16 mouse cellular contexts compared by ENCODE assay signal in genomic region chr5:71964876-71965432, GRCm38 (mm10).
"Had no signal": no experiment of that assay in that cellular context is flagged by ENCODE, and none has a peak within 500 bp of the region (broad histone marks: within the 10 kb centered on the region; RNA-seq: fewer than 3 reads in every experiment).

No protein-coding gene starts in this region.

- H3K36me3 ChIP-seq: limb, embryonic 12.5 days; liver, embryonic 13.5 days; lung, embryonic 15.5 days; midbrain, embryonic 15.5 days; stomach, embryonic 15.5 days had no signal

- ATAC-seq: liver, postnatal 0 days; midbrain, embryonic 15.5 days had no signal

- H3K9me3 ChIP-seq: limb, embryonic 12.5 days; liver, embryonic 13.5 days; lung, embryonic 15.5 days; megakaryocyte, embryonic 14.5 days; midbrain, embryonic 15.5 days; stomach, embryonic 15.5 days had no signal

- H3K27me3 ChIP-seq: limb, embryonic 12.5 days; liver, embryonic 13.5 days; lung, embryonic 15.5 days; megakaryocyte, embryonic 14.5 days; midbrain, embryonic 15.5 days; stomach, embryonic 15.5 days had no signal

- DNase-seq: kidney, adult 18-20 months; kidney, postnatal 10 days; liver; liver, embryonic 13.5 days; liver, postnatal 0 days; lung, postnatal 14 days; right cerebral cortex, postnatal 14 days; thymus, adult 2 months; thymus, postnatal 25 days had no signal

- H3K9ac ChIP-seq: limb, embryonic 12.5 days; liver, embryonic 13.5 days; liver, postnatal 0 days; lung, embryonic 15.5 days; midbrain, embryonic 15.5 days; stomach, embryonic 15.5 days had no signal

- H3K27ac ChIP-seq: limb, embryonic 12.5 days; liver, embryonic 13.5 days; lung, embryonic 15.5 days; macrophage; midbrain, embryonic 15.5 days; stomach, embryonic 15.5 days had no signal

- H3K4me3 ChIP-seq: limb, embryonic 12.5 days; liver, embryonic 13.5 days; lung, embryonic 15.5 days; megakaryocyte, embryonic 14.5 days; midbrain, embryonic 15.5 days; stomach, embryonic 15.5 days had no signal

- H3K4me1 ChIP-seq: limb, embryonic 12.5 days; liver, embryonic 13.5 days; lung, embryonic 15.5 days; megakaryocyte, embryonic 14.5 days; stomach, embryonic 15.5 days had no signal

- H3K4me2 ChIP-seq: limb, embryonic 12.5 days; liver, embryonic 13.5 days; lung, embryonic 15.5 days; midbrain, embryonic 11.5 days; midbrain, embryonic 15.5 days; stomach, embryonic 15.5 days had no signal
